Mouse (Mus musculus): ENCODE data around the gene Dgkg. TPM values are rescaled to one million over a fixed set of nuclear protein-coding genes. Genes with fewer than 3 reads are reported as not detected.

Gene Dgkg
- polyA plus RNA-seq, 1 experiment from 2014 or later: 1.2 TPM

Small RNA genes lying within 50 kb of the gene (microRNA-seq; reads per million reads assigned to microRNA genes)
- not detected for gene Mir6362
- gene Mir8095: not detected

Other genes starting within 250 kb of the Dgkg start
- 59.2 and 59.8 TPM in 2 replicates for gene Etv5, start 217.5 kb downstream of the Dgkg start, polyA plus RNA-seq (2015; fragmentation: Nextera tagmentation; extraction: Ambion mirVana)
- 0.19 and 0.25 TPM in 2 replicates for gene Crygs, start 154.4 kb upstream of the Dgkg start, polyA plus RNA-seq (2015; fragmentation: Nextera tagmentation; extraction: Ambion mirVana)
- gene Tbccd1, start 200.4 kb upstream of the Dgkg start, polyA plus RNA-seq (2015; fragmentation: Nextera tagmentation; extraction: Ambion mirVana): 33.3 and 34.7 TPM in 2 replicates
- 118 and 124 TPM in 2 replicates for gene Dnajb11, start 200.6 kb upstream of the Dgkg start, polyA plus RNA-seq (2015; fragmentation: Nextera tagmentation; extraction: Ambion mirVana)
- gene Ahsg, start 234.1 kb upstream of the Dgkg start, polyA plus RNA-seq (2015; fragmentation: Nextera tagmentation; extraction: Ambion mirVana): 10.8 and 32.4 TPM in 2 replicates

All from kidney, embryonic 15.5 days (tissue).